Mouse (Mus musculus) mammary gland, adult 2 months (tissue): ENCODE data around the gene Inava. TPM values are rescaled to one million over a fixed set of nuclear protein-coding genes. Genes with fewer than 3 reads are reported as not detected.

Source experiments
- polyA plus RNA-seq: library from polyadenylated mRNA; depleted of rRNA; stranded (reverse); fragments of >200 nt; gene quantifications from 2 replicates; pipeline ENCODE4 v1.2.3, GENCODE M21; 2012; ENCODE audit warnings: low replicate concordance; rRNA removed

Gene Inava
- 3.4 and 4.7 TPM in 2 replicates for polyA plus RNA-seq

DNA sequence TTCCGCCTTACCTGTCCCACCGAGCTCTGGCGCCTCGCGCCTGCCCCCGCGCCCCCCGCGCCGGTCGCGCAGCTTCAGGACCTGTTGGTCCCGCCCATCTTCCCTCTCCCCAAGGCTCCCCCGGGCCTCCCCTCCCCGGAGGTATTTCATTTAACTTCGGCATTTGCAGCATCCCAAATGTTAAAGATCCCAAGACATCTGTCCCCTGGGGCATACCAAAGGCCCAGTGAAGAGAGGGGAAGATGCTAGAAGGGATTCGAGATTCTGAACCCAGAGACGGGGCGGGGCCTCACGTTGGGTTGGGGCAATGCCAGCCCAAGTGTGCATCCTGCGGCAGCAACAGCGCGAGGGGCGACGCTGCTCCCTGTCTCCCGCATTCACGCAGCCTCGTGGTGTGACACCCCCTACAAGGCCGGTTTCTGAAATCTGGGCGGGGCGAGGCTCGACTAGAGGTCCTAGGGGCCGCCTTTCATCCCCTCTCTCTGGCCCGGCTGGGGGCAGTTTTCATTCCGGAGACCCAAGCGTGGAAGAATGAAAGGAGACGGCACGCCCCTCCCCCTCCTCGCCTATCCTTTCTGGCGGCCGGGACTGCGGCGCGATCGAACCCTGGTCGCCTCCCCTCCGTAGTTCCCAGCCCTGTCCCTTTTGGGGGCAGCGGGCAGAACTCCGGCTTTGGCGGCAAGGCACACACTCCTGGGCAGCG is at the start of gene Inava:
Inava (minus strand) TSS at position 373 of the 703 bp plus-strand sequence.

DNA sequence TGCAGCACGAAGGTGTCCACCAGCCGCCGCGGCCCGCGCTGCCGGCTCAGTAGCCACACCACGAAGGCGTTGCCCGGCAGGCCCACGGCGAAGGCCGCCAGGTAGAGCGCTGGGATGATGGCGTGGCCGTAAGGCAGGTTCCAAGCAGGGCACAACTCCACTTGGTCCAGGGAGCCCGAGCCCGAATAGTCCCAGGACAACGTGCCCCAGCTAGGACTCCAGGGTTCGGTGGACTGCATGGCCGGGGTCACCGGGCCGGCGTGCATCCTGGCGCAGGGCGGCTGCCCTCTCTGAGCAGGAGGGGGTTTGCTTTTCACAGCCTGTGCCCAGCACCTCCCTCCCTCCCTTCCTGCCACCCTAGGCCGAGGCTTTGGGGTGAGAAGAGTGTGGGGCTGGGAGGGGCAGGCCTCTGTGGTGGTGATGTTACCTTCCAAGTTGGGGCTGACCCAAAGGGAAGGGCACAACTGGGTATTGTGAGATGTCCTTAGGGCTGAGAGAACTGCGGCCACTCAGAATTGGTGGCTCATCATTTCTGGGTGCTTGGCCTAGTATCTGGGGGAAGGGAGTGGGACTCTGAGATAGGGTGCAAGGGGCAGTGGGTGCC is 26.7 kb upstream of the Inava start, which contains the start of gene Gpr25:
Gpr25 (minus strand) TSS at position 239 of the 604 bp plus-strand sequence.

DNA sequence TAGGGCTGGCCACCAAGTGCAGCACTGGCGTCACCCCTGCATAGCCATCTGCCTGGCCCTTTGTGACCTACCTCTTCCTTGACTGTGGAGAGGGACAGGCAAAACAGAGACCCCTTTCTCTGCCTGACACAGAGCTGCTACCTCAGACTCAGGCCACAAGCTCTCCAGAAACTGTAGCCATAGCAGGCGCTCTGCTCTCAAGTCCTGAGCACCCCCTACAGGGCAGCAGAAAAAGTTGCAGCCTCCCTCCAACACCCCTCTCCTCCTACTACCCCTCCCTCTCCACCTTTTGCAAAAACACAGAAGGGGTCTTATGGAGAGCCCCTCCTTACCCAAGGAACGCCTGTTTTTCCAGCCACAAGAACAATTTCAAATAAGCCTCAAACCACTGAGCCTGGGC is 21.3 kb downstream of the Inava start, which contains the start of gene Mroh3:
Mroh3 (minus strand) TSS at position 26 of the 400 bp plus-strand sequence.

Other genes with a start within 250 kb of the Inava start
- gene Igfn1, start 227.9 kb downstream of the Inava start, polyA plus RNA-seq, result 0.26 TPM in 1 of 2 replicates, not detected in the other
- gene Tmem9, start 226.1 kb downstream of the Inava start, polyA plus RNA-seq, result 69.1 and 86.3 TPM in 2 replicates
- gene Ascl5, start 183.5 kb downstream of the Inava start, polyA plus RNA-seq, result not detected in 2 replicates
- 0.96 and 107 TPM in 2 replicates for gene Cacna1s, start 181.5 kb downstream of the Inava start, polyA plus RNA-seq
- gene Kif21b, start 102.9 kb downstream of the Inava start, polyA plus RNA-seq, result 31.1 and 60.4 TPM in 2 replicates
- not detected in 2 replicates for gene Mroh3, start 21.4 kb downstream of the Inava start, polyA plus RNA-seq
- gene Gpr25, start 26.6 kb upstream of the Inava start, polyA plus RNA-seq, result 0.26 and 1.9 TPM in 2 replicates
- gene Camsap2, start 111.8 kb upstream of the Inava start, polyA plus RNA-seq, result 6.6 and 18.3 TPM in 2 replicates
- gene Ddx59, start 181.0 kb upstream of the Inava start, polyA plus RNA-seq, result 2.2 and 4.7 TPM in 2 replicates
- 0.12 and 0.27 TPM in 2 replicates for gene Kif14, start 232.1 kb upstream of the Inava start, polyA plus RNA-seq